Mouse (Mus musculus) ovary, adult 10 weeks (tissue): ENCODE data around the gene Thap2. TPM values are rescaled to one million over a fixed set of nuclear protein-coding genes. Genes with fewer than 3 reads are reported as not detected.

Experiments
- polyA plus RNA-seq: library from polyadenylated mRNA; stranded (reverse); fragments of 350-450 nt; fragmentation: Illumina TruSeq; extraction: RNeasy Lipid Tissue Mini Kit (QIAGEN cat#74804); gene quantifications from one replicate; pipeline ENCODE4 v1.2.3, GENCODE M21; 2014

Gene Thap2
- polyA plus RNA-seq = 48.0 TPM

DNA sequence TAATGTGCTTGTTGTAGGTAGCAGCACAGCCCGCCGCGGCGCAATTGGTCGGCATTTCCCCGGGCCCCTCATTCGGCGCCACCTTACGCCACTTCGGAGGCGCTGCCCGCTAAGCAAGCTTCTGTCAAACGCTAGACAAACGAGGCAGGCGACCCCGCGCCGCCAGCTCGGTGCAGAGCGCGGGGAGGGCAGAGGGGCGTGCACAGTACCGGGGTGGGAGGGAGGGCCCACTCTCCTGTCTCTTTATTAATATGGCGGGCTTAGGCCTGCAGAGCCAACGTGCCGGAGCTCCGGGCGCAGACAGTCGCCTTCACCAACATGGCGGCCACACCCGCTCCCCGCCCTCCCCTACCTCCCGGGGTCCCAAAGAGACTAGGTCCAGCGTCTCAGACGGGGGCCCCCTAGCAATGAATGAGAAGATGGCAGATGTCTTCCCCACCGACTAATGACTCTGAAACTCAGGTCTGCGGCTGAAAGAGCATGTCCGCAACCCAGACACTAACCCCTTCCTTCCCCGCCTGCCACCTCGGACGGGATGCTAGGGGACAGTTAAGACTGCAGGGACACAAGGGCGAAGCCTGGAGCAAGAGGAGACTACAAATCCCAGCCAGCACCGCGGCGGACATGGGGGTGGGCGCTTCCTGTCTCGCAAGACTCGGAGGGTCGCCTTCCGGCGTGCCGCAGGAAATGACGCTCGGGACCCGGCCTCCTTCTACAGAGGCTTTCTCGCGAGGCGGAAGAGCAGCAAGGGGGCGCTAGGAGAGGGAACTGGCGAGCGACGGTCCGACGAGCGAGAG, at the start of gene Thap2, which contains the start of gene Zfc3h1:
Gene Thap2 (minus strand): TSS at position 223 of the 797 bp plus-strand sequence.
Gene Zfc3h1 (plus strand): TSS at position 739 of the 797 bp plus-strand sequence.

DNA sequence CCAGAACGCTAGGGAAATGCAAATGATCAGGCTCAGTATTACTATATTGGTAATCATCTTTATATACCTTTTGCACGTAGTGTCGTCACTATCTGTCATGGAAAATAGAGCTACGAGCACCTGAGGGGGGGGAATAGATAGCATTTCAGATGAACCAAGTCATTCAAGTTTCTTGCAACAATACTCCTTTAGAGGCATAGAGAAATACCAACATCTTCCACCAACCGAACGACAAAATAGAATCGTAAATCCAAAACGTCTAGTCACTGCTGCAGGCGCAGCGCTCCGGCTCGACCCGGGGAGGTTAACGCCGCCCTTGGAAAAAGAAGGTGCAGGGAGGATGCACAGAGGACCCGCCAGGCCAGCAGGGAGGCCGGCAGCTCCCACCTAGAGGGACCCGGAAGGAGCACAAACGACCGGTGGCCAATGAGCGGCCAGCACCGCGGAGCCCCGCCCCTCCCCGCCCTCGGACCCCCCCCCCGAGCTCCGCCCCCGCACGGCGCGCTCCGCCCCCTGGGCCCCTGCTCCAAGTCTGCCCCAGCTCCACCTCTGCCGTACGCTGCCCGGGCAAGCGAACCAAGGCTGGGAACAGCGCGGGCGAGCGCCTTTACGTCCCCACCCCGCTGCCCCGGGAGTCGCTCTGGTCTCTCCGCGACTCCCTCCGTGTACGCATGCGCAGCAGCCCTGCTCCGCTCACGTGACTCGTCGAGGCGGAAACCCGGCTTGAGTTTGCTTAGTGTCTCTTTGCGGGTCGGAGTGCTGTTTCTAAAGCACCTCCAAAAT, 22.2 kb downstream of the Thap2 start, which contains the start of gene Tmem19:
Gene Tmem19 (minus strand): TSS at position 662 of the 783 bp plus-strand sequence.

Other genes with a start within 250 kb of the Thap2 start
- 0.83 TPM for gene Tph2, start 199.4 kb downstream of the Thap2 start, polyA plus RNA-seq
- gene Tbc1d15, start 133.0 kb downstream of the Thap2 start, polyA plus RNA-seq = 183 TPM
- gene Rab21, start 68.8 kb downstream of the Thap2 start, polyA plus RNA-seq = 82.6 TPM
- gene Tmem19, start 21.9 kb downstream of the Thap2 start, polyA plus RNA-seq = 42.2 TPM
- 70.0 TPM for gene Zfc3h1, start 516 bp upstream of the Thap2 start, polyA plus RNA-seq
- not detected for gene A930009A15Rik, start 185.5 kb upstream of the Thap2 start, polyA plus RNA-seq
- 29.7 TPM for gene Lgr5, start 203.3 kb upstream of the Thap2 start, polyA plus RNA-seq